Mouse (Mus musculus) limb, embryonic 14.5 days (tissue): ENCODE results near the gene Lrrc34. TPM values are rescaled to one million over a fixed set of nuclear protein-coding genes. Genes with fewer than 3 reads are reported as not detected.

ENCODE experiments used
- ATAC-seq: fragments of 200-750 bp; cut with Nextera tagmentation; 2 replicates; pipeline ENCODE4 v1.8.0; 2017; ENCODE audit warnings: low read depth, moderate number of reproducible peaks, moderate TSS enrichment; ENCODE audit not compliant: low FRiP score
- DNase-seq: peaks from one replicate; pipeline ENCODE4 v3.0.0-alpha.2; 2015; ENCODE audit warnings: low spot score
- H3K27ac ChIP-seq: fragments of 300-500 bp; sonication (generic); replicated peaks from 2 replicates; pipeline ENCODE4 v1.5.1; 2014; ENCODE audit warnings: low read depth, mild to moderate bottlenecking, low read length, moderate library complexity, mixed read lengths
- H3K27me3 ChIP-seq: fragments of 300-500 bp; sonication (generic); 2 replicates; pipeline ENCODE4 v1.6.1; 2014; ENCODE audit warnings: low read length, mixed read lengths; ENCODE audit not compliant: control insufficient read depth, insufficient read depth
- H3K36me3 ChIP-seq: fragments of 300-500 bp; sonication (generic); 2 replicates; pipeline ENCODE4 v1.6.1; 2014; ENCODE audit warnings: mild to moderate bottlenecking, low read length, moderate library complexity, mixed read lengths; ENCODE audit not compliant: control insufficient read depth, insufficient read depth
- H3K4me1 ChIP-seq: fragments of 300-500 bp; sonication (generic); 2 replicates; pipeline ENCODE4 v1.6.1; 2014; ENCODE audit warnings: antibody characterized with exemption, low read length, mixed read lengths; ENCODE audit not compliant: control insufficient read depth, insufficient read depth
- H3K4me2 ChIP-seq: fragments of 300-500 bp; sonication (generic); replicated peaks from 2 replicates; pipeline ENCODE4 v1.6.1; 2014; ENCODE audit warnings: low read depth, mild to moderate bottlenecking, low read length, moderate library complexity; ENCODE audit not compliant: severe bottlenecking
- H3K4me3 ChIP-seq: fragments of 300-500 bp; sonication (generic); replicated peaks from 2 replicates; pipeline ENCODE4 v1.5.1; 2014; ENCODE audit warnings: low read length
- H3K9ac ChIP-seq: fragments of 300-500 bp; sonication (generic); 2 replicates; pipeline ENCODE4 v1.6.1; 2014; ENCODE audit warnings: mild to moderate bottlenecking, low read depth, low read length, moderate library complexity; ENCODE audit not compliant: severe bottlenecking
- H3K9me3 ChIP-seq: fragments of 300-500 bp; sonication (generic); 2 replicates; pipeline ENCODE4 v1.6.1; 2016; ENCODE audit warnings: low read length; ENCODE audit not compliant: control insufficient read depth
- POLR2A ChIP-seq: fragments of 200-500 bp; IDR thresholded peaks from 2 replicates; pipeline ENCODE4 v1.8.0; 2012; ENCODE audit warnings: inconsistent platforms, mild to moderate bottlenecking, moderate library complexity, borderline replicate concordance; ENCODE audit not compliant: insufficient read depth, insufficient read length; ENCODE audit errors: extremely low read depth
- WGBS: fragments of 180-500 bp; shearing (Covaris S2); extraction: QIAGEN DNeasy Blood & Tissue Kit; methylation state at CpG from one replicate; pipeline ENCODE4 v1.1.7; 2014; 5-methylcytosine and 5-hydroxymethylcytosine counted together
- polyA plus RNA-seq, 2 experiments: library from polyadenylated mRNA; depleted of rRNA in 1 of 2; stranded (reverse) in 1 of 2; unstranded in 1 of 2; fragments of >200 nt; fragmentation: Nextera tagmentation in 1 of 2; extraction: Ambion mirVana in 1 of 2; gene quantifications; 2 replicates each; pipeline versions ENCODE4 v1.2.1 to v1.2.3; 2012 to 2014

Lrrc34 gene
- polyA plus RNA-seq, 2 experiments = 0.52 to 0.76 TPM

- 1% methylated on average over 32 of the region's 32 CpGs for WGBS
- Histone ChIP-seq H3K9me3 (no peaks in the 10 kb centered on the region), H3K27me3 (no peaks in the 10 kb centered on the region), H3K36me3 (peaks cover 7% of the 10 kb centered on the region), H3K4me3 (peak within 1 kb of the TSS; percentile 85), H3K9ac (peak within 1 kb of the TSS; percentile 47), H3K27ac (peak within 1 kb of the TSS; percentile 6; the same call in 1 of the 2 replicates), H3K4me1 (peaks cover 16% of the 10 kb centered on the region), H3K4me2 (peak within 1 kb of the TSS; percentile 82)
- TF ChIP-seq POLR2A = no peak
- ATAC-seq (no peak), DNase-seq (no peak)
These were observed 47.7 kb downstream of the Lrrc34 start, which contains the start of gene Actrt3 for GRCm38 (mm10) chr3:30599711-30600545. Gene Actrt3, minus strand, starts transcription at chr3:30599939.

GRCm38 (mm10) chr3:30597271-30597670 lies 50.4 kb downstream of the Lrrc34 start:
- H3K9me3 ChIP-seq = no peaks in the 10 kb centered on the region
- no peak for TF ChIP-seq POLR2A
- no peak overlapping the region for H3K27ac ChIP-seq
- no peaks in the 10 kb centered on the region for H3K36me3 ChIP-seq
- peaks cover 13% of the 10 kb centered on the region for H3K4me1 ChIP-seq
- H3K27me3 ChIP-seq = no peaks in the 10 kb centered on the region
- WGBS = 73% methylated on average over 7 of the region's 7 CpGs
- DNase-seq (no peak), ATAC-seq (no peak)
- no peak overlapping the region for H3K4me2 ChIP-seq
- H3K4me3 ChIP-seq = no peak overlapping the region
- no peak overlapping the region for H3K9ac ChIP-seq

GRCm38 (mm10) chr3:30595111-30595832 lies 52.4 kb downstream of the Lrrc34 start:
- Histone ChIP-seq H3K4me2 (peak overlapping the region; percentile 71), H3K27me3 (no peaks in the 10 kb centered on the region), H3K9me3 (no peaks in the 10 kb centered on the region), H3K27ac (peak overlapping the region; percentile 22), H3K36me3 (no peaks in the 10 kb centered on the region), H3K4me1 (peaks cover 13% of the 10 kb centered on the region), H3K9ac (peak overlapping the region; percentile 85), H3K4me3 (peak overlapping the region; percentile 73)
- TF ChIP-seq POLR2A = peak; percentile 27; the same call in 1 of the 2 replicates
- peak; percentile 70 for ATAC-seq
- DNase-seq = peak; percentile 38
- 1% methylated on average over 61 of the region's 62 CpGs for WGBS

- no peaks in the 10 kb centered on the region for H3K36me3 ChIP-seq
- H3K4me3 ChIP-seq = no peak overlapping the region
- no peaks in the 10 kb centered on the region for H3K27me3 ChIP-seq
- H3K9ac ChIP-seq = no peak overlapping the region
- H3K4me1 ChIP-seq = peaks cover 6% of the 10 kb centered on the region
- H3K27ac ChIP-seq = no peak overlapping the region
- ATAC-seq = no peak
- no peak overlapping the region for H3K4me2 ChIP-seq
- H3K9me3 ChIP-seq = no peaks in the 10 kb centered on the region
- WGBS = 69% methylated on average over 4 of the region's 4 CpGs
- no peak for DNase-seq
- TF ChIP-seq POLR2A = no peak
These were observed 53.8 kb downstream of the Lrrc34 start for GRCm38 (mm10) chr3:30593719-30594485.

GRCm38 (mm10) chr3:30592418-30592853 lies 55.2 kb downstream of the Lrrc34 start:
- peak; percentile 83 for DNase-seq
- Histone ChIP-seq H3K4me3 (no peak overlapping the region), H3K4me2 (no peak overlapping the region), H3K36me3 (no peaks in the 10 kb centered on the region), H3K9me3 (no peaks in the 10 kb centered on the region), H3K27me3 (no peaks in the 10 kb centered on the region), H3K27ac (no peak overlapping the region), H3K4me1 (peaks cover 6% of the 10 kb centered on the region), H3K9ac (no peak overlapping the region)
- TF ChIP-seq POLR2A = no peak
- peak; percentile 67; the same call in 1 of the 2 replicates for ATAC-seq
- WGBS = 0% methylated on average over 2 of the region's 2 CpGs
